Mouse (Mus musculus): ENCODE measurements at regions not wholly inside any gene's neighbourhood (a gene's known extent, or its start where the extent isn't known, plus 50 kb on each side); places are given as distances from the start of the nearest gene placed in this dataset.

DNA sequence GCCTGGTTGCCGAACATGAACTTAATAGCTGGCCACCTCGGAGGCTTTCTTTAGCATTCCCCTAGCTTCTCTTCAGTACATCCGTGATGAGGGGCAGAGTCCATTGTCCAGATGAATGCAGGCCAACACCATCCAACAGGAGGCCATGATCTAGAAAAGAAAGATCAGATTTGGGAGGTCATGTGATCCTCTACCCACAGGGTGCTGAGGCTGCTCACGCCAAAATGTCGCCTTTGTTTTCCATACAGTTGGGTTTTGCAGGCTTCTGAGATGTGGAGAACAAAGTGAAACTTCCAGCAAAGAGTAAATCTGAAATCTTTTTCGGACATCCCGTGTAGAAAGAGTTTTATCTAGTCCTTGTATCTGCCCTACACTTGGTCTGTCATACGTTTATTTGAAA lies 55.2 kb upstream of the Zeb2 start:
- Histone ChIP-seq H3K4me2 (ENCODE audit: low read length) (no peak overlapping the region), H3K27ac (ENCODE audit: low read depth) (no peak overlapping the region), H3K27me3 (replicated peaks; ENCODE audit: control insufficient read depth, insufficient read depth, low read length) (no peaks in the 10 kb centered on the region), H3K4me1 (replicated peaks; ENCODE audit: control insufficient read depth, insufficient read depth, low read length) (0 out of 2 replicates have a peak, but pooled peaks cover 3% of the 10 kb centered on the region), H3K36me3 (ENCODE audit: control insufficient read depth, insufficient read depth, low read length) (no peaks in the 10 kb centered on the region), H3K9ac (ENCODE audit: low read length) (no peak overlapping the region), H3K9me3 (ENCODE audit: control insufficient read depth, low read length) (no peaks in the 10 kb centered on the region), H3K4me3 (ENCODE audit: low read depth, low read length) (no peak overlapping the region)
- no peak for ATAC-seq (replicated peaks; ENCODE audit: low FRiP score, low TSS enrichment, low read depth)
- no peak for DNase-seq (ENCODE audit: low spot score)
- 84% methylated on average over 8 of the region's 8 CpGs for WGBS

DNA sequence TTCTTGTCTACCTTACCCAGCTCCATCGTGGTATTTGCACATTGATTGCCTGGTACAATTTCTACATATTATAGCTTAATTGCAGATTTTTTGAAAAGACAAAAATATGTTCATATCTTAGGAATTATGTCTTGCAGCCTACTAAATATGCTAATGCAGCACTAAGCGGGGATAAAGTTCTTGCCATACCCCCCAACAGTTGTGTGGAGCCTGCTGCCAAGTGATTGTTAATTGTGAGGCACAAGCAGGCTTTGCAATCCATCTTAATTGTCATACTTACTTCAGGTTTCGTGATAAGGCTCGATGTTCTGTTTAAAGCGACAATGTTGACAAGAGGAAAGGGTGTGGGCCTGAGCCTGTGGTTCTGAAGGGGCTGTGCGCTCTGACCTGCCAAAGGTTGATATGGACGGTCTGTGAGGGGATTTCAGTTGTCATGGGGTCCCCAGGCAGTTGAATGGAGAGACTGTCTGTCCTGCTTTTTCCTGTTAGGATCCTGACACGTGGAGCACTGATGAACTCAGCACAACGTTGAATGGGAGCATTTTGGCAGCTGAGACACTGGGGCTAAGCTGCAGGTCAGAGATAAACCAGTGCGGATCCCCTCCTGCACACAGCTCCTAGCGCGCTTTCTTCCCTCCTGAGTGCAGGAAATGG lies 54.5 kb upstream of the Zeb2 start:
- DNase-seq (ENCODE audit: low spot score) (no peak), ATAC-seq (replicated peaks; ENCODE audit: low FRiP score, low TSS enrichment, low read depth) (no peak)
- no peak overlapping the region for H3K9ac ChIP-seq (ENCODE audit: low read length)
- no peaks in the 10 kb centered on the region for H3K36me3 ChIP-seq (ENCODE audit: control insufficient read depth, insufficient read depth, low read length)
- no peak overlapping the region for H3K4me2 ChIP-seq (ENCODE audit: low read length)
- H3K4me3 ChIP-seq (ENCODE audit: low read depth, low read length): no peak overlapping the region
- H3K4me1 ChIP-seq (replicated peaks; ENCODE audit: control insufficient read depth, insufficient read depth, low read length): 0 out of 2 replicates have a peak, but pooled peaks cover 3% of the 10 kb centered on the region
- 39% methylated on average over 12 of the region's 12 CpGs for WGBS
- no peaks in the 10 kb centered on the region for H3K27me3 ChIP-seq (replicated peaks; ENCODE audit: control insufficient read depth, insufficient read depth, low read length)
- no peaks in the 10 kb centered on the region for H3K9me3 ChIP-seq (ENCODE audit: control insufficient read depth, low read length)
- H3K27ac ChIP-seq (ENCODE audit: low read depth): no peak overlapping the region

DNA sequence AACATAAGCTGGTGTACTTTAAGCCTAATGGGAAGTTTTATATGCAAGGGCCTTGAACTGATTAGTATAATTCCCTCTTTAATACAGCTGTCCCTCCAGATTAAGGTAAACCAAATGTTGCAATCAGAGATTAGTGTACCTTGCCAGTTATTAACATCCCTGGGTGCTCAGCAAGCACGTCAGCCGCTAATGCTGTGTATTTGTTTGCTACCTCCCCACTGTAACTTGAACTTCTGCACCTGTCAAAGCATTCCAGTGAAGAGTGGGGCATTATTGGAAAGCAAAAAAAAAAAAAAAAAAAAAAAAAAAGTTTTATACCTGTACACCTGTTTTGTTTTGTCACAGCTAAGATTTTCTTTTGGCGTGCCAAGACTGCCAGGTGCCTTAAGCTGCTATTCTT lies 53.1 kb upstream of the Zeb2 start:
- no peaks in the 10 kb centered on the region for H3K36me3 ChIP-seq (ENCODE audit: control insufficient read depth, insufficient read depth, low read length)
- no peak overlapping the region for H3K4me3 ChIP-seq (ENCODE audit: low read depth, low read length)
- H3K9me3 ChIP-seq (ENCODE audit: control insufficient read depth, low read length): no peaks in the 10 kb centered on the region
- no peak overlapping the region for H3K4me2 ChIP-seq (ENCODE audit: low read length)
- no peak for ATAC-seq (replicated peaks; ENCODE audit: low FRiP score, low TSS enrichment, low read depth)
- no peaks in the 10 kb centered on the region for H3K27me3 ChIP-seq (replicated peaks; ENCODE audit: control insufficient read depth, insufficient read depth, low read length)
- H3K9ac ChIP-seq (ENCODE audit: low read length): no peak overlapping the region
- WGBS: 88% methylated on average over 3 of the region's 3 CpGs
- DNase-seq (ENCODE audit: low spot score): no peak
- H3K27ac ChIP-seq (ENCODE audit: low read depth): no peak overlapping the region
- H3K4me1 ChIP-seq (replicated peaks; ENCODE audit: control insufficient read depth, insufficient read depth, low read length): 0 out of 2 replicates have a peak, but pooled peaks cover 3% of the 10 kb centered on the region

DNA sequence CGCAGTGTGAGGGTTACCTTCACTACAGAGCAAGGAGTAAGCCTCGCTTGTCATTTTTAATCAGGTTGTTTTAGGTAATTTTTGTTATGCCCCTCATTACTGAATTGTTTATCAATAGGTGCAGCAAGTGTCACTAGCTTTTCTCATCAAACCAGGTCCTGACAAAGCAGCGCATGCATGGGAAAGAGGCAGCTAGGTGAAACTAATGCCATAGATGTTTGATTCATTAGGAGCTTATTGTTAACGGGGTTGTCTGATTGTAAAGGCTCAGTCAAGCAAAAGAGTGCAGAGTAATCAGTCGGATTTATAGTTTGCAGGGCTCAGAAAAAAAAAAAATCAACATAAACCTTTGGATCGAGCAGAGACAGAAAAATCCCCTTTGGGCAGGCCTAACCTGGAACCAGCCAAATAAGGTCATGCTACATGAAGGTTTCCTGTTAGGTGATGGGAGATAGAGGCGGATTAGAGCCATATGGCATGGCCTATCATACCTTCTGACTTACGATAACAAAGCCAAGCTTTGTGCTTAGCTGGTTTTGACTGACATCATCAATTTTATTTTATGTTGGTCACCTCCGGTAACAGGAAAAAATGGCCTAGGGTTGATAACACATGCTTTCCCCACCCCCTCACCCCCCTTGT lies 52.4 kb upstream of the Zeb2 start:
- Histone ChIP-seq H3K27ac (ENCODE audit: low read depth) (no peak overlapping the region), H3K27me3 (replicated peaks; ENCODE audit: control insufficient read depth, insufficient read depth, low read length) (no peaks in the 10 kb centered on the region), H3K9me3 (ENCODE audit: control insufficient read depth, low read length) (no peaks in the 10 kb centered on the region), H3K9ac (ENCODE audit: low read length) (no peak overlapping the region), H3K36me3 (ENCODE audit: control insufficient read depth, insufficient read depth, low read length) (no peaks in the 10 kb centered on the region), H3K4me2 (ENCODE audit: low read length) (no peak overlapping the region), H3K4me1 (replicated peaks; ENCODE audit: control insufficient read depth, insufficient read depth, low read length) (0 out of 2 replicates have a peak, but pooled peaks cover 3% of the 10 kb centered on the region), H3K4me3 (ENCODE audit: low read depth, low read length) (no peak overlapping the region)
- ATAC-seq (replicated peaks; ENCODE audit: low FRiP score, low TSS enrichment, low read depth) (no peak), DNase-seq (ENCODE audit: low spot score) (no peak)
- WGBS: 73% methylated on average over 9 of the region's 9 CpGs

DNA sequence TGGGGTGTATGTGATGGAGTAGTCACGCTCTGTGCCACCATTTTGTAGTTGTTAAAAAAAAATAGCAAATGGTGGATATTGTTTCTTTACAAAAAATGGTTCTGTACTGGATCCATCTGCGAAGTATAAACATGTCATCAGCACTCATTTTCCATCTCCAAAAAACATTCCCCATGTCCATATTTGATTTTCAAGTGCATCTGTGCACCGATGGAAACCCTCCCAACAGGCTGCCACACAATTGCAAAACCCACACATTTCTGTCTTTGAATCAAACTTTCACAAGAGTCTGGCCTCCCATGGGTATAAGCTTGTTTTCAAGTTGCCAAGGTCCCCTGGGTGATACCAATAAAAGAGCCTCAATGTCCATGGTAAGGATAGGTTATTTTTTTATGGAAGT lies 51.4 kb upstream of the Zeb2 start:
- Histone ChIP-seq H3K36me3 (ENCODE audit: control insufficient read depth, insufficient read depth, low read length) (no peaks in the 10 kb centered on the region), H3K27ac (ENCODE audit: low read depth) (no peak overlapping the region), H3K4me2 (ENCODE audit: low read length) (no peak overlapping the region), H3K4me3 (ENCODE audit: low read depth, low read length) (no peak overlapping the region), H3K27me3 (replicated peaks; ENCODE audit: control insufficient read depth, insufficient read depth, low read length) (no peaks in the 10 kb centered on the region), H3K9ac (ENCODE audit: low read length) (no peak overlapping the region), H3K4me1 (replicated peaks; ENCODE audit: control insufficient read depth, insufficient read depth, low read length) (0 out of 2 replicates have a peak, but pooled peaks cover 3% of the 10 kb centered on the region), H3K9me3 (ENCODE audit: control insufficient read depth, low read length) (no peaks in the 10 kb centered on the region)
- 93% methylated on average over 3 of the region's 3 CpGs for WGBS
- ATAC-seq (replicated peaks; ENCODE audit: low FRiP score, low TSS enrichment, low read depth) (no peak), DNase-seq (ENCODE audit: low spot score) (no peak)

All from intestine, embryonic 14.5 days (tissue).